Mouse (Mus musculus): ENCODE results near the gene Lbhd1.

DNA sequence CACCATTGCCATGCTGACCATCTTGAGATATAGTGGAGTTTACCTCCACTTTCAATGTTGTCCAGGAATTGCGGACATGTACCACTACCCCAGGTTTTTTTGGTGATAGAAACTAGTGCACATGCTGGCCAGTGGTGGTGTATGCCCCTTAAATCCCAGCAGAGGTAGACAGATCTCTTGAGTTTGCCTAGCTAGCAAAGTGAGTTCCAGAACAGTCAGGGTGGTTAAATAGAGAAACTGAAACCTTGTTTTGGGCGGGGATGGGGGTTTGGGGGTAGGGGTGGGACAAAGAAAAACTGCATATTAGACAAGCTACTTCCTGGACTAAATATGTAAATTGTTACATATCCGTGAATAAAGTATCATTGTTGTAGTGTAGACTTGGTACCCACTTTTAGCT is 35.5 kb downstream of the Lbhd1 start:
- TF ChIP-seq CTCF (IDR thresholded peaks at IDR 0.05; ENCODE audit: low read depth) (no peak), EP300 (IDR thresholded peaks at IDR 0.05; ENCODE audit: low read depth) (no peak)

Measured in liver, postnatal 0 days (tissue).